Mouse (Mus musculus) spleen, adult 10 weeks (tissue): ENCODE results near the gene Rpl9. TPM values are rescaled to one million over a fixed set of nuclear protein-coding genes. Genes with fewer than 3 reads are reported as not detected.

Experiments used
- polyA plus RNA-seq: library from polyadenylated mRNA; stranded (reverse); fragments of 350-450 nt; fragmentation: Illumina TruSeq; extraction: RNeasy Lipid Tissue Mini Kit (QIAGEN cat#74804); gene quantifications from one replicate; pipeline ENCODE4 v1.2.3, GENCODE M21; 2015; ENCODE audit warnings: low replicate concordance; ENCODE audit not compliant: insufficient read depth

Rpl9 gene
- 3,202 TPM for polyA plus RNA-seq

GRCm38 (mm10) chr5:65390648-65391644, at the start of gene Rpl9, which contains the start of gene Lias:
Gene Rpl9 (minus strand): TSS chr5:65391444.
Gene Lias (plus strand): TSS chr5:65391497.

GRCm38 (mm10) chr5:65435806-65436561, 44.7 kb upstream of the Rpl9 start, which contains the start of gene Ugdh:
Gene Ugdh (minus strand): TSS chr5:65435949.

GRCm38 (mm10) chr5:65348168-65348567, 43.1 kb downstream of the Rpl9 start, which contains the start of gene Klb:
Gene Klb (plus strand): TSS chr5:65348314.

Other genes starting within 250 kb of the Rpl9 start
- 3.1 TPM for gene Wdr19, start 191.7 kb downstream of the Rpl9 start, polyA plus RNA-seq
- gene Rfc1, start 55.8 kb downstream of the Rpl9 start, polyA plus RNA-seq, result 63.2 TPM
- 0.10 TPM for gene Klb, start 43.1 kb downstream of the Rpl9 start, polyA plus RNA-seq
- gene Lias, start 53 bp upstream of the Rpl9 start, polyA plus RNA-seq, result 39.7 TPM
- gene Ugdh, start 44.5 kb upstream of the Rpl9 start, polyA plus RNA-seq, result 43.7 TPM
- not detected for gene Gm43552, start 101.4 kb upstream of the Rpl9 start, polyA plus RNA-seq
- 242 TPM for gene Smim14, start 145.7 kb upstream of the Rpl9 start, polyA plus RNA-seq
- 92.0 TPM for gene Ube2k, start 145.8 kb upstream of the Rpl9 start, polyA plus RNA-seq